Mouse (Mus musculus) spleen, postnatal 14 days (tissue): ENCODE measurements around the gene Cst9.

ENCODE experiments used
- DNase-seq, 2 experiments: peaks; one replicate each; pipeline ENCODE4 v3.0.0; 2021 to 2022; ENCODE audit warnings: low spot score in 2 of 2

Cst9 gene

GRCm38 (mm10) chr2:148834912-148835311 lies at the start of gene Cst9:
TSS of gene Cst9 (plus strand) at chr2:148835147.
- no peak for DNase-seq

- DNase-seq = no peak
Measured at GRCm38 (mm10) chr2:148789142-148789541, 45.8 kb upstream of the Cst9 start, which contains the start of gene Cst12. TSS of gene Cst12 (plus strand) at chr2:148789361.

- DNase-seq = no peak
Measured at GRCm38 (mm10) chr2:148798485-148798884, 36.5 kb upstream of the Cst9 start, which contains the start of gene Cst8. TSS of gene Cst8 (plus strand) at chr2:148798785.

- DNase-seq = no peak
Measured at GRCm38 (mm10) chr2:148801491-148801921, 33.4 kb upstream of the Cst9 start.

GRCm38 (mm10) chr2:148806696-148807095 lies 28.3 kb upstream of the Cst9 start:
- DNase-seq = no peak

- DNase-seq = no peak
Measured at GRCm38 (mm10) chr2:148819909-148820308, 15.0 kb upstream of the Cst9 start, which contains the start of gene Cst13. TSS of gene Cst13 (plus strand) at chr2:148820081.

- DNase-seq = no peak
Measured at GRCm38 (mm10) chr2:148825986-148826385, 9.0 kb upstream of the Cst9 start.

GRCm38 (mm10) chr2:148838075-148838777 lies 3.3 kb downstream of the Cst9 start:
- no peak for DNase-seq

GRCm38 (mm10) chr2:148839224-148839623 lies 4.3 kb downstream of the Cst9 start:
- no peak for DNase-seq

GRCm38 (mm10) chr2:148851116-148851906 lies 16.4 kb downstream of the Cst9 start:
- DNase-seq = peak; percentile 19 to 56

- no peak for DNase-seq
Measured at GRCm38 (mm10) chr2:148856630-148857400, 21.9 kb downstream of the Cst9 start.

- no peak for DNase-seq
Measured at GRCm38 (mm10) chr2:148857506-148857905, 22.6 kb downstream of the Cst9 start.

GRCm38 (mm10) chr2:148860993-148861392 lies 26.0 kb downstream of the Cst9 start:
- no peak for DNase-seq

GRCm38 (mm10) chr2:148861693-148862092 lies 26.7 kb downstream of the Cst9 start:
- DNase-seq = no peak

- no peak for DNase-seq
Measured at GRCm38 (mm10) chr2:148864966-148865365, 30.0 kb downstream of the Cst9 start, which contains the start of gene 9230104L09Rik. TSS of gene 9230104L09Rik (minus strand) at chr2:148865038.

- DNase-seq = no peak
Measured at GRCm38 (mm10) chr2:148868959-148869358, 34.0 kb downstream of the Cst9 start.

- DNase-seq = no peak
Measured at GRCm38 (mm10) chr2:148870526-148870925, 35.6 kb downstream of the Cst9 start.

GRCm38 (mm10) chr2:148872860-148873259 lies 37.9 kb downstream of the Cst9 start:
- no peak for DNase-seq

GRCm38 (mm10) chr2:148874224-148874616 lies 39.3 kb downstream of the Cst9 start:
- DNase-seq = no peak

GRCm38 (mm10) chr2:148874617-148875334 lies 39.8 kb downstream of the Cst9 start:
- DNase-seq = no peak

- DNase-seq = peak; percentile 70 to 83
Measured at GRCm38 (mm10) chr2:148875335-148875811, 40.4 kb downstream of the Cst9 start, which contains the start of gene Cst3. TSS of gene Cst3 (minus strand) at chr2:148875692.
